Mouse (Mus musculus) hindbrain, embryonic 10.5 days (tissue): ENCODE measurements around the gene Gm20721. TPM values are rescaled to one million over a fixed set of nuclear protein-coding genes. Genes with fewer than 3 reads are reported as not detected.
A peak's percentile ranks its signal among the peaks of the same experiment; 100 is the strongest.

Experiments
- DNase-seq: peaks from one replicate; pipeline ENCODE4 v3.0.0-alpha.2; 2017; ENCODE audit warnings: low spot score
- H3K27ac ChIP-seq: fragments of 300-500 bp; sonication (generic); 2 replicates; pipeline ENCODE4 v1.5.1; 2016; ENCODE audit warnings: mild to moderate bottlenecking, moderate library complexity
- H3K27me3 ChIP-seq: fragments of 300-500 bp; sonication (generic); 2 replicates; pipeline ENCODE4 v1.6.1; 2016; ENCODE audit warnings: mild to moderate bottlenecking; ENCODE audit not compliant: poor library complexity, insufficient read depth, severe bottlenecking
- H3K36me3 ChIP-seq: fragments of 300-500 bp; sonication (generic); 2 replicates; pipeline ENCODE4 v1.6.1; 2016; ENCODE audit warnings: mild to moderate bottlenecking, moderate library complexity
- H3K4me1 ChIP-seq: fragments of 300-500 bp; sonication (generic); replicated peaks from 2 replicates; pipeline ENCODE4 v1.6.1; 2016; ENCODE audit warnings: mild to moderate bottlenecking
- H3K4me3 ChIP-seq: fragments of 300-500 bp; sonication (generic); 2 replicates; pipeline ENCODE4 v1.5.1; 2016; ENCODE audit warnings: mild to moderate bottlenecking, moderate library complexity
- H3K9me3 ChIP-seq: fragments of 300-500 bp; sonication (generic); 2 replicates; pipeline ENCODE4 v1.6.1; 2016; ENCODE audit warnings: mild to moderate bottlenecking, moderate library complexity
- WGBS: fragments of 180-500 bp; shearing (Covaris S2); methylation state at CpG from one replicate; pipeline ENCODE4 v1.1.7; 2016; 5-methylcytosine and 5-hydroxymethylcytosine counted together
- polyA plus RNA-seq: library from polyadenylated mRNA; unstranded; fragments of >200 nt; fragmentation: Nextera tagmentation; extraction: Ambion mirVana; gene quantifications from 2 replicates; pipeline ENCODE4 v1.2.1, GENCODE M21; 2016

Gene Gm20721
- polyA plus RNA-seq, 1 experiment from 2014 or later, result 10.5 TPM

- Histone ChIP-seq H3K36me3 (peaks cover 25% of the 10 kb centered on the region), H3K27me3 (peaks cover 42% of the 10 kb centered on the region), H3K9me3 (peaks cover 34% of the 10 kb centered on the region), H3K4me1 (peaks cover 51% of the 10 kb centered on the region), H3K27ac (0 out of 2 replicates have a peak overlapping the region, but pooled peaks have one; percentile 35), H3K4me3 (no peak overlapping the region)
- WGBS, result 40% methylated on average over 6 of the region's 6 CpGs
- peak; percentile 36 for DNase-seq
Observed at GRCm38 (mm10) chr2:174302526-174302925, 44.0 kb downstream of the Gm20721 start.

DNA sequence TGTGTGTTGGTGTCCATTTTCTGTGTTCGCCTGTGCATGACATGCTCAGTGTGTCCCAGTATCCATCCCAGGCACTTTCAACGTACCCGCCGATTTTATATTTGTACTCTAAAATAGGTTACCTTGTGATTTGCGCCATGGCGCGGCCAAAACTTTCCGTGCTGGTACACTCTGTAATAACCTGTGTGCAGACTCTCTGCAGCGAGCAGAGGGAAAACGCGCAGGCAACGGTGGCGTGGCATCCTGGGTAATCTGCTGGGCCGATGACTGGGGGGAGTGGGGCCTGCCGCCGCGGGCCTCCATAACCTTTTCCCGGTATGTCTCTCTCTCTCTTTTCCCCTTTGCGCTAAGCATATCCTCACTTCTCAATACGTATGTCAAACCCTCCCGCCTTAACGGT lies 45.8 kb downstream of the Gm20721 start:
- no peak for DNase-seq
- 48% methylated on average over 22 of the region's 22 CpGs for WGBS
- Histone ChIP-seq H3K4me3 (peak overlapping the region; percentile 50), H3K4me1 (peaks cover 47% of the 10 kb centered on the region), H3K27ac (no peak overlapping the region), H3K27me3 (peaks cover 48% of the 10 kb centered on the region), H3K9me3 (peaks cover 53% of the 10 kb centered on the region), H3K36me3 (peaks cover 25% of the 10 kb centered on the region)

DNA sequence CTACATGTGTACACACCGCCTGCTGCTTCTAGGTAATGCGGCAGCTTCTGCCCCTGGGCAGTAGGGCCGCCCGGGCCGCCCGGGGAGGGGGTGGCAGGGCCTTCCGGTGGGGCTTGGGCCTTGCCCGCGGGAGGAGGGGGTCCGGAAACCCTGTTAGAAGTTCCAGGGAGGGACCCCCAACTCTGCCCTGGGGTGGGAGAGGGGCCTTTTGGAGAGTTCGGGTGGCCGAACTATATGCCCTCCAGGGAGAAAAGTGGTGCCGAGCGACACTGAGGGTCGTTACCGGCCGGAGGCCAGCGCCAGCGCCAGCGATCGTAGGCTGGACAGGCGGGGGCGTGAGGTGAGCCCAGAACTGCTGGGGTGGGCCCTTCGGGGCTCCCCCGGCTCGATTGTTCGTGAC lies 46.3 kb downstream of the Gm20721 start:
- H3K27ac ChIP-seq, result no peak overlapping the region
- H3K4me3 ChIP-seq, result peak overlapping the region; percentile 50
- 45% methylated on average over 27 of the region's 27 CpGs for WGBS
- H3K36me3 ChIP-seq, result peaks cover 30% of the 10 kb centered on the region
- no peak for DNase-seq
- peaks cover 58% of the 10 kb centered on the region for H3K9me3 ChIP-seq
- H3K27me3 ChIP-seq, result peaks cover 48% of the 10 kb centered on the region
- peaks cover 42% of the 10 kb centered on the region for H3K4me1 ChIP-seq

DNA sequence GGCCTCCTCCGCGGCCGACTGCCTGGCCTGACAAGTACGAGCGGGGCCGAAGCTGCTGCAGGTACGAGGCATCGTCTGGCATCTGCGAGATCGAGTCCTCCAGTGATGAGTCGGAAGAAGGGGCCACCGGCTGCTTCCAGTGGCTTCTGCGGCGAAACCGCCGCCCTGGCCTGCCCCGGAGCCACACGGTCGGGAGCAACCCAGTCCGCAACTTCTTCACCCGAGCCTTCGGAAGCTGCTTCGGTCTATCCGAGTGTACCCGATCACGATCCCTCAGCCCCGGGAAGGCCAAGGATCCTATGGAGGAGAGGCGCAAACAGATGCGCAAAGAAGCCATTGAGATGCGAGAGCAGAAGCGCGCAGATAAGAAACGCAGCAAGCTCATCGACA lies 46.7 kb downstream of the Gm20721 start:
- H3K27ac ChIP-seq, result 0 out of 2 replicates have a peak overlapping the region, but pooled peaks have one; percentile 30
- peak overlapping the region; percentile 50 for H3K4me3 ChIP-seq
- peak; percentile 38 for DNase-seq
- peaks cover 41% of the 10 kb centered on the region for H3K4me1 ChIP-seq
- H3K9me3 ChIP-seq, result peaks cover 62% of the 10 kb centered on the region
- peaks cover 48% of the 10 kb centered on the region for H3K27me3 ChIP-seq
- H3K36me3 ChIP-seq, result peaks cover 33% of the 10 kb centered on the region
- WGBS, result 49% methylated on average over 34 of the region's 34 CpGs

- peak; percentile 46 for DNase-seq
- peaks cover 67% of the 10 kb centered on the region for H3K9me3 ChIP-seq
- peaks cover 41% of the 10 kb centered on the region for H3K4me1 ChIP-seq
- H3K4me3 ChIP-seq, result peak overlapping the region; percentile 50
- peaks cover 33% of the 10 kb centered on the region for H3K36me3 ChIP-seq
- peaks cover 48% of the 10 kb centered on the region for H3K27me3 ChIP-seq
- peak overlapping the region; percentile 30; the same call in 1 of the 2 replicates for H3K27ac ChIP-seq
- WGBS, result 41% methylated on average over 48 of the region's 48 CpGs
Observed at GRCm38 (mm10) chr2:174299091-174299770, 47.3 kb downstream of the Gm20721 start.

- H3K36me3 ChIP-seq, result peaks cover 35% of the 10 kb centered on the region
- H3K4me3 ChIP-seq, result peak overlapping the region; percentile 50
- no peak overlapping the region for H3K27ac ChIP-seq
- no peak for DNase-seq
- 50% methylated on average over 33 of the region's 33 CpGs for WGBS
- peaks cover 48% of the 10 kb centered on the region for H3K27me3 ChIP-seq
- peaks cover 67% of the 10 kb centered on the region for H3K9me3 ChIP-seq
- peaks cover 43% of the 10 kb centered on the region for H3K4me1 ChIP-seq
Observed at GRCm38 (mm10) chr2:174298471-174298870, 48.0 kb downstream of the Gm20721 start.

DNA sequence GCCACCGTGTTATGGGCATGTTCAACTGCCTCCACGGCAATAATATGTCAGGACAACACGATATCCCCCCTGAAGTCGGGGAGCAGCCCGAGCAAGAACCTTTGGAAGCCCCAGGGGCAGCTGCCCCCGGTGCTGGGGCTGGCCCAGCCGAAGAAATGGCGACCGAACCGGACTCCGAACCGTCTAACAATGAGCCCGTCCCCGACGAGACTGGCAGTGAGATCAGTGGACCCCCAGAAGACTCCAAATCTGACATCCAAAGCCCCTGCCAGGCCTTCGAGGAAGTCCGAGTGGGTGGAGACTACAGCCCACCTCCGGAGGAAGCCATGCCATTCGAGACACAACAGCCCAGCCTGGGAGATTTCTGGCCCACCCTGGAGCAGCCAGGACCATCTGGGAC lies 48.7 kb downstream of the Gm20721 start:
- Histone ChIP-seq H3K36me3 (peaks cover 39% of the 10 kb centered on the region), H3K4me3 (peak overlapping the region; percentile 50; the same call in 1 of the 2 replicates), H3K27ac (no peak overlapping the region), H3K4me1 (peaks cover 48% of the 10 kb centered on the region), H3K9me3 (peaks cover 67% of the 10 kb centered on the region), H3K27me3 (peaks cover 48% of the 10 kb centered on the region)
- 62% methylated on average over 19 of the region's 19 CpGs for WGBS
- DNase-seq, result no peak

GRCm38 (mm10) chr2:174297086-174297571 lies 49.4 kb downstream of the Gm20721 start:
- H3K4me3 ChIP-seq, result peak overlapping the region; percentile 35; the same call in 1 of the 2 replicates
- H3K4me1 ChIP-seq, result peaks cover 50% of the 10 kb centered on the region
- peaks cover 44% of the 10 kb centered on the region for H3K36me3 ChIP-seq
- no peak overlapping the region for H3K27ac ChIP-seq
- peaks cover 67% of the 10 kb centered on the region for H3K9me3 ChIP-seq
- peak; percentile 55 for DNase-seq
- H3K27me3 ChIP-seq, result peaks cover 48% of the 10 kb centered on the region
- 49% methylated on average over 29 of the region's 29 CpGs for WGBS

GRCm38 (mm10) chr2:174295900-174296465 lies 50.5 kb downstream of the Gm20721 start:
- Histone ChIP-seq H3K9me3 (peaks cover 67% of the 10 kb centered on the region), H3K27me3 (peaks cover 41% of the 10 kb centered on the region), H3K4me3 (peak overlapping the region; percentile 71), H3K4me1 (peaks cover 60% of the 10 kb centered on the region), H3K27ac (peak overlapping the region; percentile 96), H3K36me3 (peaks cover 53% of the 10 kb centered on the region)
- 41% methylated on average over 29 of the region's 29 CpGs for WGBS
- DNase-seq, result peak; percentile 50

DNA sequence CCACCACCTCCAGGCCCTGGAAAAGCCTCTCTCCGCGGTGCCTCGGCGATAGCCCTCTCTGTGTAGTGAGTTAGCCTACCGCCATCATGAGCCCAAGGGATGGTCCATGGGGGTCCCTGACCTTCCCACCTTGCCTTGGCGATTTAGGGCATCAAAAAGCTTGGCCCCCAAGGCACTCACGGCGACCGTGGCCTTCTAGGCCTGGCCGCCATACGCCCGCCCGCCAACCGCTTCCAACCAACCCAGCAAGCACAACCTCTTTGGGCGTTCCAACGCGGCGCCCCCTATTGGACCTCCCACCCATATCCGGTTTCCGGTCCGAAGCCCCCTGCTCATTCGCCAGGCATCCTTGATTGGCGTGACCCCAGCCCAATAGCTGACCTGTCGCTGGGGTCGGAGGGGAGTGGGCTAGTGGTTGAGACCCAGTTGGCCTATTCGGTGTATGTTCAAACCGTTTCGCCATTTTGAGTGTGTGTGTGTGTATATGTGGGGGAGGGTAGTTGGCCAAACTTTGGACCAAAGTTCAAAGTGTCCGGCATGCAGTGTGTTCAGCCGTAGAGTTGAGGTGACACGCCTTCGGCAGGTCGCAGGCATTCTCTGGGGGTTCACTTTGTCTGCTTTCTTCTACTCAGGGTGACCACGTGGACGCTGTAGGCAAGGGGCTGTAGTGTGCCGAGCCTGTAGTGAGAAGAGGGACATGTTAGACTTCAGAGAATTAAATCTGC lies 51.2 kb downstream of the Gm20721 start:
- Histone ChIP-seq H3K4me3 (peak overlapping the region; percentile 71), H3K4me1 (peaks cover 64% of the 10 kb centered on the region), H3K27me3 (peaks cover 35% of the 10 kb centered on the region), H3K36me3 (peaks cover 57% of the 10 kb centered on the region), H3K27ac (peak overlapping the region; percentile 96), H3K9me3 (peaks cover 61% of the 10 kb centered on the region)
- 50% methylated on average over 36 of the region's 36 CpGs for WGBS
- peak; percentile 93 for DNase-seq

GRCm38 (mm10) chr2:174294457-174294856 lies 52.1 kb downstream of the Gm20721 start:
- WGBS, result 53% methylated on average over 8 of the region's 8 CpGs
- Histone ChIP-seq H3K4me3 (peak overlapping the region; percentile 71), H3K9me3 (peaks cover 52% of the 10 kb centered on the region), H3K36me3 (peaks cover 57% of the 10 kb centered on the region), H3K27ac (peak overlapping the region; percentile 96), H3K27me3 (peaks cover 27% of the 10 kb centered on the region), H3K4me1 (peaks cover 64% of the 10 kb centered on the region)
- DNase-seq, result peak; percentile 54

GRCm38 (mm10) chr2:174291662-174292030 lies 54.9 kb downstream of the Gm20721 start:
- H3K9me3 ChIP-seq, result peaks cover 33% of the 10 kb centered on the region
- H3K4me3 ChIP-seq, result peak overlapping the region; percentile 49
- H3K36me3 ChIP-seq, result peaks cover 71% of the 10 kb centered on the region
- WGBS, result 64% methylated on average over 2 of the region's 2 CpGs
- no peak for DNase-seq
- H3K4me1 ChIP-seq, result peaks cover 59% of the 10 kb centered on the region
- 0 out of 2 replicates have a peak overlapping the region, but pooled peaks have one; percentile 35 for H3K27ac ChIP-seq
- peaks cover 30% of the 10 kb centered on the region for H3K27me3 ChIP-seq
